ENCODE assay signal across 10 mouse cellular contexts in genomic region chr2:26507961-26508391, GRCm38 (mm10). TPM values are rescaled to one million over a fixed set of nuclear protein-coding genes. Genes with fewer than 3 reads are reported as not detected.
DNase-seq lines count a peak whose midpoint lies in the region; ATAC-seq and TF ChIP-seq lines count a peak whose summit lies in the region.
"Had no signal": no experiment of that assay in that cellular context is flagged by ENCODE, and none has a peak within 500 bp of the region (broad histone marks: within the 10 kb centered on the region; RNA-seq: fewer than 3 reads in every experiment).

No protein-coding gene starts in this region.

- no peak overlapping the region for H3K9ac ChIP-seq in hindbrain, embryonic 11.5 days (ENCODE audit: low read depth, low read length)
- H3K9ac ChIP-seq in midbrain, embryonic 11.5 days (ENCODE audit: low read length): peak overlapping the region; percentile 46

- H3K36me3 ChIP-seq in hindbrain, embryonic 10.5 days: no peaks in the 10 kb centered on the region
- H3K36me3 ChIP-seq in hindbrain, embryonic 11.5 days (ENCODE audit: control insufficient read depth, insufficient read depth, low read length): no peaks in the 10 kb centered on the region
- H3K36me3 ChIP-seq in midbrain, embryonic 11.5 days (ENCODE audit: control insufficient read depth, insufficient read depth, low read length): no peaks in the 10 kb centered on the region
- H3K36me3 ChIP-seq: G1E had no signal

- peak overlapping the region; percentile 29; the same call in 1 of the 2 replicates for H3K4me3 ChIP-seq in hindbrain, embryonic 10.5 days
- H3K4me3 ChIP-seq in hindbrain, embryonic 11.5 days (ENCODE audit: low read depth, low read length): no peak overlapping the region
- no peak overlapping the region for H3K4me3 ChIP-seq in midbrain, embryonic 11.5 days (ENCODE audit: low read depth, low read length)
- no peak overlapping the region for H3K4me3 ChIP-seq in cerebellum, adult 2 months (replicated peaks; ENCODE audit: insufficient read depth, low read depth, low read length)
- H3K4me3 ChIP-seq: erythroblast, embryonic 14.5 days had no signal

- H3K4me1 ChIP-seq in hindbrain, embryonic 10.5 days (replicated peaks): peaks cover 70% of the 10 kb centered on the region
- peaks cover 8% of the 10 kb centered on the region; the same call in 1 of the 2 replicates for H3K4me1 ChIP-seq in hindbrain, embryonic 11.5 days (replicated peaks; ENCODE audit: control insufficient read depth, insufficient read depth, low read length)
- peaks cover 26% of the 10 kb centered on the region for H3K4me1 ChIP-seq in midbrain, embryonic 11.5 days (ENCODE audit: control insufficient read depth, insufficient read depth, low read length)
- H3K4me1 ChIP-seq in cerebellum, adult 2 months (ENCODE audit: control insufficient read depth, insufficient read depth, low read length): peaks cover 3% of the 10 kb centered on the region; the same call in 1 of the 2 replicates

- no peak overlapping the region for H3K4me2 ChIP-seq in hindbrain, embryonic 11.5 days (replicated peaks; ENCODE audit: low read depth, low read length)
- no peak overlapping the region for H3K4me2 ChIP-seq in midbrain, embryonic 11.5 days

- peaks cover 12% of the 10 kb centered on the region for H3K27me3 ChIP-seq in hindbrain, embryonic 10.5 days (ENCODE audit: insufficient read depth, poor library complexity, severe bottlenecking)
- no peaks in the 10 kb centered on the region for H3K27me3 ChIP-seq in hindbrain, embryonic 11.5 days (ENCODE audit: control insufficient read depth, insufficient read depth, low read length)
- H3K27me3 ChIP-seq in midbrain, embryonic 11.5 days (ENCODE audit: control insufficient read depth, insufficient read depth, low read length): no peaks in the 10 kb centered on the region
- peaks cover 2% of the 10 kb centered on the region; the same call in 1 of the 2 replicates for H3K27me3 ChIP-seq in cerebellum, adult 2 months (ENCODE audit: control insufficient read depth, insufficient read depth, low read length)

- 17% methylated on average over 6 of the region's 6 CpGs for WGBS in hindbrain, embryonic 10.5 days
- WGBS in hindbrain, embryonic 11.5 days: 20% methylated on average over 6 of the region's 6 CpGs
- WGBS in midbrain, embryonic 11.5 days: 22% methylated on average over 6 of the region's 6 CpGs
- WGBS in cerebellum, adult 2 months: 43% methylated on average over 6 of the region's 6 CpGs

- no peaks in the 10 kb centered on the region for H3K9me3 ChIP-seq in hindbrain, embryonic 10.5 days
- no peaks in the 10 kb centered on the region for H3K9me3 ChIP-seq in hindbrain, embryonic 11.5 days (ENCODE audit: control insufficient read depth, low read length)
- H3K9me3 ChIP-seq in midbrain, embryonic 11.5 days (ENCODE audit: control insufficient read depth, low read length): no peaks in the 10 kb centered on the region
- H3K9me3 ChIP-seq: G1E had no signal

- no peak for ATAC-seq in hindbrain, embryonic 11.5 days (ENCODE audit: low FRiP score)
- no peak for ATAC-seq in midbrain, embryonic 11.5 days (ENCODE audit: low FRiP score)

- TF ChIP-seq POLR2A in cerebellum, adult 2 months (IDR thresholded peaks at IDR 0.05; ENCODE audit: borderline replicate concordance, insufficient read depth, low read length): no peak

- no peak for TF ChIP-seq CTCF in cerebellum, adult 2 months (IDR thresholded peaks at IDR 0.05; ENCODE audit: borderline replicate concordance, insufficient read depth, low read depth, low read length)

- DNase-seq in hindbrain, embryonic 10.5 days (ENCODE audit: low spot score): no peak
- DNase-seq in hindbrain, embryonic 11.5 days (ENCODE audit: low spot score): no peak
- DNase-seq in adipocyte (ENCODE audit: low spot score): peak; percentile 69
- DNase-seq in heart, postnatal 4 days: peak; percentile 49
- DNase-seq in midbrain, embryonic 11.5 days (ENCODE audit: low spot score, missing footprints): no peak
- DNase-seq in cerebellum, adult 2 months: no peak
- DNase-seq in layer of hippocampus, adult 9-11 months: no peak
- DNase-seq in Muller cell, postnatal 12 days (ENCODE audit: inconsistent ontology term): no peak

- H3K27ac ChIP-seq in hindbrain, embryonic 10.5 days: peak overlapping the region; percentile 96
- H3K27ac ChIP-seq in hindbrain, embryonic 11.5 days (ENCODE audit: low read depth, low read length): no peak overlapping the region
- H3K27ac ChIP-seq in midbrain, embryonic 11.5 days (ENCODE audit: low read depth, low read length): no peak overlapping the region
- no peak overlapping the region for H3K27ac ChIP-seq in cerebellum, adult 2 months (ENCODE audit: insufficient read depth, low read length)

RNA-seq across cellular contexts. Expression of gene Notch1, which starts 8.5 kb away (rescaled TPM):
- polyA plus RNA-seq in hindbrain, embryonic 10.5 days (2016; fragmentation: Nextera tagmentation; extraction: Ambion mirVana): 39.1 and 46.4 TPM in 2 replicates
- 48.9 and 66.8 TPM in 2 replicates for polyA plus RNA-seq in hindbrain, embryonic 11.5 days (2014; fragmentation: Nextera tagmentation; extraction: Ambion mirVana)
- total RNA-seq in heart, postnatal 4 days (2021): 10 to 100 TPM; 55.3 to 62.3 TPM
- polyA plus RNA-seq in midbrain, embryonic 11.5 days (2014; fragmentation: Nextera tagmentation; extraction: Ambion mirVana): 40.8 and 47.5 TPM in 2 replicates
- 10.5 and 11.6 TPM in 2 replicates for polyA plus RNA-seq in cerebellum, adult 2 months (2012; rRNA removed)

Comparison
In these comparisons a context has a peak if more than half of its experiments do, and no peak if none do; other contexts are left out.
1. DNase-seq: peak in adipocyte (single experiment) and heart, postnatal 4 days (single experiment); none in hindbrain, embryonic 10.5 days (single experiment), hindbrain, embryonic 11.5 days (single experiment), midbrain, embryonic 11.5 days (single experiment), cerebellum, adult 2 months (0 of 2), layer of hippocampus, adult 9-11 months (single experiment) and Muller cell, postnatal 12 days (single experiment).